Mouse (Mus musculus): ENCODE data around the gene Evi2a.

DNA sequence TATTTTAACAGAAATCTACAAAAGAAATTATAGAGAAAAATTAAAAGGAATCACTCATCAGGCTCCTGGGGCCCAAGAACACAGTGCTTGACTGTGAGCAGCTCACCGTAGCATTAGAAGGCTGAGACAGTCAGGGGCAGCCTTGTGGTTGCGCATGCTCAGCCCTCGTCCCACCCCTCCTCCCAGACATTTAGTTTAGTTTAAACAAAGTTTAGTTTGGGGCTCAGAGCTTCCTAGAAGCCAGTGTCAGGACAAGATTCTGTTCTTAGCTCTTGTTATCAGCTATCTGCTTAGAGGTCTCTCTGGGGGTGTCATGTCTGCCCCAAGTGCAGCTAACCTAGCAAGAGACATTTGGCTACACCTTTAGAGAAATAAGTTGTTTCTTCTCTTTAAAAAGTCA, 1.8 kb downstream of the Evi2a start:
- TF ChIP-seq E2F4 (IDR thresholded peaks at IDR 0.05; ENCODE audit: insufficient read depth) (no peak), MAX (IDR thresholded peaks at IDR 0.05; ENCODE audit: low read depth) (no peak), MYOG (IDR thresholded peaks at IDR 0.05; ENCODE audit: control insufficient read depth in 1 of 3, insufficient read depth in 1 of 3, insufficient read length in 2 of 3, low read depth in 2 of 3) (no peak)

Data from myocyte (in vitro differentiated cells).